Mouse (Mus musculus) stomach, postnatal 0 days (tissue): ENCODE data around the gene Ccnd3.

Source experiments
- CTCF ChIP-seq: IDR thresholded peaks from 2 replicates; pipeline ENCODE4 v1.5.1; 2016; ENCODE audit warnings: antibody characterized with exemption, low read depth, mild to moderate bottlenecking, moderate library complexity
- EP300 ChIP-seq: optimal IDR thresholded peaks from 2 replicates; pipeline ENCODE3; 2016; ENCODE audit warnings: antibody characterized with exemption

DNA sequence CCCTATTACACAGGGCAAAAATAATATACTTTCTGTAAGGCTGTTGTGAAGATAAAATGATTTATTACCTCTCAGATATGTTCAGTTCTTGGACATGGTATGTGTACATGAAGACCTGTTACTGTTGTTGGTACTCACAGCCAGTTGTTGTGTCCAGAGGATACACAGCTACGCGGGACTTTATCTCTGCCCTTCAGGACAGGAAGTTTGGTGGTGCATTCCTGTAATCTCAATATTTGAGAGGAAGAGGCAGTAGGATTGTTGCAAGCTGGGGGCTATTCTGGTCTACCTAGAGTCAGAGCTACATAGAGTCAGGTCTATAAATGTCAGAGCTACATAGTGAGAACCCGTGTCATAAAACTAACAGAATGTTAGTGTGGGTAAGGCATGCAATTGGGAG is 86.2 kb downstream of the Ccnd3 start:
- TF ChIP-seq CTCF (no peak), EP300 (no peak)
